Mouse (Mus musculus): ENCODE measurements around the gene Csn2.

Gene Csn2

GRCm38 (mm10) chr5:87699530-87699929, at the start of gene Csn2:
Gene Csn2, minus strand, starts transcription at chr5:87699630.
- in situ Hi-C loops (cut with MseI, MboI): no loop called here

DNA sequence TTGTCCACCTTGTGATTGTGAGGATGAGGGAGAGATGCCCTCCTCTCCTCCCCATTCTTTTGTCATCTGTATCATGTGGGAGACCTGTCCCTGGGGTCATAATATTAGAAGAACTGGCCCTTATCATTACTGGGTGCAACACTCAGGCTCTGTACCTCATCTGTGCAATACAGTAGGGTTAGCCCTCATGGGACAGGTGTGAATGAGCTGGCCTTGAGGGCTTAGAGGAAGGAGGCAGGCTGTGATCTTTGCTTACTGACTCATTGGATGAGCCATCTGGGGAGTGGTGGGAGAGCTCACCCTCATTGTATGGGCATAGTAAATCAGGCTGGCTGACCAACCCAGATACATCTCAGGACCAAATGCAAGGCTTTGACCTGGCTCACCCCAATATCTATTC, 35.4 kb upstream of the Csn2 start:
- in situ Hi-C loops (cut with MseI, MboI): no loop called here

DNA sequence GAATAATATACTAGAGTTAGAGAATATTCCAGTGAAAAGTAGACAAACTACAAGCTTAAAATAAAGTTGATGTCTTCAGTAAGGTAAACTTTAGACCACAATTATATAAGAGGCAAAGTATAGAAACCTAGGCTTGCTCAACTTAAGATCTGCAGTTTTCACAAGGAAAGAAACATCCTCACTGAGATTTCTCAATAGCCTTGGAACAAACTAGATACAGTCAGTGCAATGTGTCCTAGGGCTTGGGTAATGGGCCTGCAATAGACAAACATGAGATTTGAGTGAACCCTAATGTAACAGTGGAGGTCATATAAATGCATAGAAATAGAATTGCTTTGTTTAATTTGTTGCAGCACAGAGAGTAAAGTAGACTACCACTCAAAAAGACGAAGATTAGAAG, 6.5 kb upstream of the Csn2 start:
- in situ Hi-C loops (cut with MseI, MboI): no loop called here

DNA sequence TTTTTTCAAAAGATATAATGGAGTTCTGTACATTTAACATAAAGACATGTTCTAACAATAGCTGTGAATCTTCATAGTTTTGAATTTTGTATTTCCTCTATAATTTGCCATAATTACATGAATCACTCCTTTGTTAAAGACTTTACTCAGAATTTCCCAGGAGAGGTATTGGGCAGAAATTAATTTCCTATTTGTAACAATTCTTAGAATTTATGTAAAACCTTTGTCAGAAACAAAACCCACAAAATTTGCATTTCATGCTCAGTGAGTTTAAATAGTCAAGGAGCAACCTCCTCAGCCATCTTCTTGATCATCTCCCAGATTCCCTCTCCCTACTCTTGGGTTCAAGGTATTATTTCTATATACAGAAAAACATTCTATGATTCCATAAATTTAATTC, 33.5 kb downstream of the Csn2 start, which contains the start of gene Csn1s1:
TSS of gene Csn1s1 (plus strand) at position 301 of the 400 bp plus-strand sequence.
- in situ Hi-C loops (cut with MseI, MboI): no loop called here

- in situ Hi-C loops (cut with MseI, MboI): no loop called here
These were observed 56.6 kb downstream of the Csn2 start for GRCm38 (mm10) chr5:87642787-87643186.

Measured in mouse trophoblast stem cell (cell line).